Mouse (Mus musculus) inflammation-experienced regulatory T-cells, adult 16 weeks (primary cell): ENCODE measurements around the gene Dgcr2. TPM values are rescaled to one million over a fixed set of nuclear protein-coding genes. Genes with fewer than 3 reads are reported as not detected.

ENCODE experiments used
- polyA plus RNA-seq: library from polyadenylated mRNA; unstranded; fragments of 100-300 nt; shearing (Covaris generic); gene quantifications from one replicate; pipeline ENCODE4 v1.2.1, GENCODE M21; 2017

Gene Dgcr2
- 82.8 TPM for polyA plus RNA-seq

DNA sequence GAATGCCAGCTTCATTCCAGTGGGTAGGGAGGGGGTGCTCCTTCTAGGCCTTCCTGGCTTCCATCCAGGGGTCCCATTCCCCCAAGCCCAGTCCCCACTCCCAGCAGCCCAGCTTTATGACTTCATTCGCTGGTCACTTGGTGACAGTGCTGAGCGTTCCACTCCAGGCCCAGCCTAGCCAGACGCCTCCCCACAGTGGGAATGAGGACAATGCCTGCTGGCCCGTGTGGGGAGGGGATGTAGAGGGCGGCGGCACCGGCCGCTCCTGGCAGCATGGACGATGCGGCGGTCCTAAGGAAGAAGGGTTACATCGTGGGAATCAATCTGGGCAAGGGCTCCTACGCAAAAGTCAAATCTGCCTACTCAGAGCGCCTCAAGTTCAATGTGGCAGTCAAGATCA lies at the start of gene Dgcr2, which contains the start of gene Tssk2:
TSS of gene Dgcr2 (minus strand) at position 101 of the 400 bp plus-strand sequence.
TSS of gene Tssk2 (plus strand) at position 176 of the 400 bp plus-strand sequence.

DNA sequence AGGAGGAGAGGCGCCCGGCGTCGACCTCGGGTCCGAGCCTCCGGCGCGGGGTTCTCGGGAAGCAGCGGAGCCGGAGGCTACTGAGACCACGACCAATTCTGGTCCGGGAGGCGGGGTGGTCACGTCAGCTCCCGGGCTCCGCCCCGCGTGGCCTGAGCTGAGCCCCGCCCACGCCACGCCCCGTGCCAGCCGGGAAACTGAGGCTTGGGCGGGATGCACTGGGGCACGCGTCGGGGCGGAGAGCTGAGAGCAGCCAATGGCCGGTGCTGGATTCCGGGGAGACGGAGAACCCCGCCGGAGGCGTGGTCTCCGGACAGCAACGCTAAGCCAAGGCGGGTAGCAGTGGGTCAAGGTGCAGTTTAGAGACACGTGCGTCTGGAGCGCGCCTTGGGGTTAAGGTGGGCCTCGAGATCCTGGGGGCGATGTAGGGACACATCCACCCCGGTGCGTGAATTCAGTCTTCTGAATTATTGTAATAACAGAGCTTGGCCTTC lies 29.8 kb upstream of the Dgcr2 start, which contains the start of gene Slc25a1:
TSS of gene Slc25a1 (minus strand) at position 133 of the 494 bp plus-strand sequence.

DNA sequence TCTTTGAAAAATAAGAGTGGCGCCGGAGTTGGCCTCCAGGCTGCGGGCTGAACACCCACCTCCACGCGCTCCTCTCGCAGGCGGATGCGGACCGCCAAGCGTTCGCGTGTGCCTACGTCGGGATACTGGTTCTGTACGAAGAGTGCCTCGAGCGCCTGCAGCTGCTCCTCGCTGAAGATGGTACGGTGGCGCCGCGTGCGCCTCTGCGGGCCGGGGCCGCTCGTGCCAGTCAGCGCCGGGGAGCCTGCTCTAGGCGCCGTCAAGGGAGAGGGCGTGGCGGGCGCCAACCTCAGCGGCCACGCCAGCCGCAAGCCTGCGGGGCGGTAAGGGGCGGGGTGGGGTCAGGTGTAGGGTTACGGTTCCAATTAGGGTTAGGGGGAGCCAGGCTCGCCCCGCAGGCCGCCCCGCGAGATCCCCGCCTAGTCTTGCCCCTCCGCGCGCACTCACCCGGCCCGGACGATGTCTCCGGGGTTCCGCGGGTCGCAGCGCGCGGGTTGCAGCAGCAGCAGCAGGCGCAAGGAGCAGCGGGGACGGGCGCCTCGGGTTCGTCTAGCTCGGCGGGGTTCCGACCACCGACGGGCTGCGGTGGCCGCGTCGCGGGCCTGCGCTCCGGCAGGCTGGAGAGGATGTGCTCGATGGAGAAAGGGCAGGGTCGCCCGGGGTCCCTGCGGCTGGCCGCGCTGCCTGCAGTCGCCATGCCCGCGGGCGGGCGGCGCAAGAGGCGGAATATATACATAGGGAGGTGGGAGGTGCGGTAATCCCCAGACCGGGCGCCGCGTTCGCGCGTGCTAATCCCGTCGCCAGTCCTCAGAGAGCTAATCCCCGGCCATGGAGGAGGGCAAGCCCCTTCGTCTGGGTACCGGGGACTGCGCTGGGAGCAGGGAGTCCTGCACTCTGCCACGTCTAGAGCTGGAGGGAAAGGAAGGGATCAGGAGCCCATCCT lies 16.2 kb upstream of the Dgcr2 start, which contains the start of gene Gsc2:
TSS of gene Gsc2 (minus strand) at position 753 of the 943 bp plus-strand sequence.

DNA sequence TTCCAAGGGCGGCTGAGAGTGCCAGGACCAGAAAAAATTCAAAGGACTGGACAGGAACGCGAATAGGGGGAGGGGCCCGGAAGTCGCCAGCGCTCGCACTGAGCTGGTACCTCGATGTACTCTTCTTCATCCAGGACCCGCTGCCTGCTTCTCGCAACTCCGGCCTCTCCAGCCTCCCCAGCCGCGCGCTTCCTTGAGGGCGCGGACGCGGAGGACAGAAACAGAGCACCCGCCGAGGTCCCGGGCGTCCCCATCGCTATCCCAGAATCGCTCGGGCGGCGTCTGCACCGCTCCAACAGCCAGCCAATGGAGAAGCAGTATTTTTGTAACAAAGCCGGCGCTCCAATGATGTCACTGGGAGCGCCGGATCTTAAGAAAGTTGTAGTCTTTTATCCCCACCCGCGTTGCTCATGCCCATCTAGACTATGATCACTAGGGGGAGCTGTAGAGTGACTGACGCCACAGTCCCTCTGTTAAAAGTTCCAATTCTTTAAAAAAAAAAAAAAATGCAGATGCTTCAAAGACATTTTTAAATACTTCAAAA lies 12.8 kb upstream of the Dgcr2 start, which contains the start of gene Ess2:
TSS of gene Ess2 (minus strand) at position 297 of the 544 bp plus-strand sequence.

DNA sequence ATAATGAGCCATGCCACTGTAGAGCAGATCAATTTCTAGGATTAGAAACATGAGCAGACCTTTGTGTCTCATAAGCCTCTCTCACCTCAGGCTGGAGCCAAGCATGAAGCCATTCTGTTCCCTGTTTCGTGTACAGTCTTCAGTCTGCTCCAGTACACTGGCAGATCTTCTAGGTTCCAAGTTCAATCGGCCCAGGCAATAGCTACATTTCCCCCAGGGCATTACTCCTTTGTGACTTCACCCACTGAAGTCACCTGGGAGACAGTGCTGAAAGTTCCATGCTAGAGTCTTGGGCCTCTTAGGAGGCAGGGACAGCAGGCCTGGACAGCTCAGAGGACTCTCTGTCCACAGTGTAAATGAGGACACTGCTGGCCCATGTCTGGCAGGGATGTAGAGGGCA lies 4.4 kb downstream of the Dgcr2 start, which contains the start of gene Tssk1:
TSS of gene Tssk1 (plus strand) at position 301 of the 400 bp plus-strand sequence.

DNA sequence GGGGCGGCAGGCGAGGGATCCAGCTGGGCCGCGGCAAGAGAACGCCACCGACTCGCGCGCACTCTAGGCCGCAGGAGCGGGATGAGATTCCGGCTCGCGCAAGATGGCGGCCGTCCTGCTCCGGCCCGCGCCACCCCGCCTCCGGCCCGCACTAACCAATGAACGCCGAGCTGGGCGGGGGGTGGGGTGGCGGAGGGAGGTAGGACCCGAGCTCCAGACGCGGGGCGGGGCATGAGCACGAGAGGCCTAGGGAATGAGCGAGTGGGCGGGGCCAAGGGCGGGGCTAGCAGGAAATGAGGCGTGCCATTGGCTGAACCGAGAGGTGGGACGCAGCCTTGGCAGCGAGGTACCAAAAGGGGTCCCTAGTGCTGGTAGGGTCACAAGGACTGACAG lies 6.8 kb downstream of the Dgcr2 start, which contains the start of gene Gm20518:
TSS of gene Gm20518 (minus strand) at position 105 of the 393 bp plus-strand sequence.

DNA sequence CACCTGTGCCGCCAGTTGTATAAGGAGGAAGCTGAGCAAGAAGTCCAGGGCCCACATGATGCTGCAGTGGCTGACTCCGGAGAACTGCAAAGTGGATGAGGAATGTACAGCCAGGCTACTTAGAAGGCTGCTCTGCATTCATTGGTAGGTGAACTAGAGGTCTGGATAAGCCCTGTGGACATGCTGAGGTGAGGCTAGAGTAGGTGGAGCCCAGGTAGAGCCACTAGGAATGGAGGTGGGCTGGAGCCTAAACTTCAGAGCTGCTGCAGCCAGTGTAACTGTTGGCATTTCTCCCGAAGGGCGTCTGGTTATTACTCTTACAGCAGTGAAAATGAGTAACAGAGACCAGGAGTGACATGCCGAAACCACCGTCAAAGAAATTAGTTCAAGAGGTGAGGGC lies 60.3 kb downstream of the Dgcr2 start, which contains the start of gene Car15:
TSS of gene Car15 (minus strand) at position 314 of the 400 bp plus-strand sequence.

DNA sequence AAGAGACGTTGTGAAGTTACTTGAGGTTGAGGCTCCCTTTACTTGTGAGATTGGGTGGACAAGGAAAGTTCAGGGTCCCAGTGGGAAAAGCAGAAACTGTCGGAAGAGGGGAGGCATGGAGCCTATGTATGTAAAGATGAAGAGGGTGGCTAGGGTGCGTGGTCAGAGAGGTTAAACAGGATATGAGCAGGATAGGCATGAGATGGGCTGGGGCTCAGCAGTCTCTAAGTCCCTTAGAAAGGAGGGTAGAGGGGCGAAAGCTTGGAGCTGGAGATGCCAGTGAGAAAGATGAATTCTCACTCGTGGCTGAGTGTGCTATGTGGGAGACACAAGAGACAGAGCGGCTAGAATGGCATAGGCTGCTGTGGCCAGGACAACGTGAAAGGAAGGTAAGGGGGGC lies 65.5 kb downstream of the Dgcr2 start, which contains the start of gene B830017H08Rik:
TSS of gene B830017H08Rik (plus strand) at position 301 of the 400 bp plus-strand sequence.

DNA sequence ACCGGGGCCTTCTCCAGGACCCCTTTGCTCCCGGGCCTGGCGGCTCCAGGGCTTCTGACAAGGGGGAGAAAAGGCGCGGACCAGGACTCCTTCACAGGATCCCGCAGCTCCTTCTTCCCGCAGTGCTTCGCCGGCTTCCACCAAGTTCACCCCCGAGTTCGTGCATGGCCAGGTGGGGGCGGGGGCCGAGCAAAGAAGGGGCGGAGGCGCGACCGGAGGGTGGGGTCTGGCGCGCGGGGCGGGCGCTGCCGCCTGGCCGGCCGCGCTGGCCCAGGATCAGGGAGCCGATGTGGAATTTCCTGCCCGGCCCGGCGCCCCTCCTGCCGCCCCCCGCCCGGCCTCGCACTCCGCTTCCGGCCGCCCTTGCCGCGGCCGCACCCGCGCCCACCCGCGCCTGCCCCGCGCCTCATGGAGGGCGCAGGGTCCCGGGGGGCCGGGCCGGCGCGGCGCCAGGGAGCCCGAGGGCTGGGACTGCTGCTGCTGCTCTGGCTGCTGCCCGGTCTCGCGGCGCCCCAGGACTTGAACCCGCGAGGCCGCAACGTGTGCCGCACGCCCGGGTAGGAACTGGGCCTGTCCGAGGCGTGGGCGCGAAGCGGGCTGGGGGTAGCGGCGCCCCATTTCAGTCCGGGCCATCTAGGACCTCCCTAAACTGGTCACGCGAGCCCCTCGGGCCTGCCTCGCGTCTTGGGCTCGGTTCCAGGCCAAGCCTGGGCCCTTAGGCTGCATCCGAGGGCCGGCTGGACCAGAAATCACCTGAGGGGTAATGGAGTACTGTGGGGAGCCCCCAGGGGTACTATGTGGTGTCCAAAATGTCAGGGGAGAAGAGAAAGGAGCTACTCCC lies 101.2 kb downstream of the Dgcr2 start, which contains the start of gene Scarf2:
TSS of gene Scarf2 (plus strand) at position 312 of the 841 bp plus-strand sequence.

Other genes with a start within 250 kb of the Dgcr2 start
- 201 TPM for gene Med15, start 165.7 kb downstream of the Dgcr2 start, polyA plus RNA-seq
- gene Klhl22, start 138.9 kb downstream of the Dgcr2 start, polyA plus RNA-seq: 18.3 TPM
- not detected for gene Scarf2, start 101.3 kb downstream of the Dgcr2 start, polyA plus RNA-seq
- gene B830017H08Rik, start 65.4 kb downstream of the Dgcr2 start, polyA plus RNA-seq: not detected
- 2.0 TPM for gene Car15, start 60.2 kb downstream of the Dgcr2 start, polyA plus RNA-seq
- not detected for gene Gm20518, start 6.9 kb downstream of the Dgcr2 start, polyA plus RNA-seq
- gene Tssk1, start 4.3 kb downstream of the Dgcr2 start, polyA plus RNA-seq: not detected
- gene Tssk2, start 75 bp upstream of the Dgcr2 start, polyA plus RNA-seq: not detected
- gene Ess2, start 12.8 kb upstream of the Dgcr2 start, polyA plus RNA-seq: 71.3 TPM
- gene Gsc2, start 16.5 kb upstream of the Dgcr2 start, polyA plus RNA-seq: not detected
- 30.6 TPM for gene Slc25a1, start 29.7 kb upstream of the Dgcr2 start, polyA plus RNA-seq
- not detected for gene Vpreb2, start 81.9 kb upstream of the Dgcr2 start, polyA plus RNA-seq
- gene Dgcr6, start 154.3 kb upstream of the Dgcr2 start, polyA plus RNA-seq: 40.5 TPM
- gene Prodh, start 191.6 kb upstream of the Dgcr2 start, polyA plus RNA-seq: 8.2 TPM
- not detected for gene Rtn4r, start 229.1 kb upstream of the Dgcr2 start, polyA plus RNA-seq